Mouse (Mus musculus) intestine, embryonic 15.5 days (tissue): ENCODE results near the gene Hs6st3. TPM values are rescaled to one million over a fixed set of nuclear protein-coding genes. Genes with fewer than 3 reads are reported as not detected.
A peak's percentile ranks its signal among the peaks of the same experiment; 100 is the strongest.

ENCODE experiments used
- ATAC-seq: fragments of 200-750 bp; cut with Nextera tagmentation; 2 replicates; pipeline ENCODE4 v1.8.0; 2017; ENCODE audit warnings: moderate TSS enrichment, moderate library complexity
- H3K27ac ChIP-seq: fragments of 300-500 bp; sonication (generic); 2 replicates; pipeline ENCODE4 v1.5.1; 2015; ENCODE audit warnings: mild to moderate bottlenecking, inconsistent platforms
- H3K27me3 ChIP-seq: fragments of 300-500 bp; sonication (generic); replicated peaks from 2 replicates; pipeline ENCODE4 v1.6.1; 2015; ENCODE audit warnings: inconsistent platforms
- H3K36me3 ChIP-seq: fragments of 300-500 bp; sonication (generic); 2 replicates; pipeline ENCODE4 v1.6.1; 2015; ENCODE audit warnings: inconsistent platforms
- H3K4me1 ChIP-seq: fragments of 300-500 bp; sonication (generic); replicated peaks from 2 replicates; pipeline ENCODE4 v1.6.1; 2015; ENCODE audit warnings: inconsistent platforms
- H3K4me2 ChIP-seq: fragments of 300-500 bp; sonication (generic); replicated peaks from 2 replicates; pipeline ENCODE4 v1.6.1; 2015; ENCODE audit warnings: mild to moderate bottlenecking, inconsistent platforms
- H3K4me3 ChIP-seq: fragments of 300-500 bp; sonication (generic); replicated peaks from 2 replicates; pipeline ENCODE4 v1.5.1; 2015; ENCODE audit warnings: inconsistent platforms
- H3K9ac ChIP-seq: fragments of 300-500 bp; sonication (generic); 2 replicates; pipeline ENCODE4 v1.6.1; 2015; ENCODE audit warnings: inconsistent platforms
- H3K9me3 ChIP-seq: fragments of 300-500 bp; sonication (generic); 2 replicates; pipeline ENCODE4 v1.6.1; 2016; ENCODE audit warnings: inconsistent platforms
- WGBS: fragments of 180-500 bp; shearing (Covaris S2); methylation state at CpG from one replicate; pipeline ENCODE4 v1.1.7; 2015; 5-methylcytosine and 5-hydroxymethylcytosine counted together
- polyA plus RNA-seq: library from polyadenylated mRNA; unstranded; fragments of >200 nt; fragmentation: Nextera tagmentation; extraction: Ambion mirVana; gene quantifications from 2 replicates; pipeline ENCODE4 v1.2.1, GENCODE M21; 2015

Hs6st3 gene
- 0.14 TPM in 1 of 2 replicates, not detected in the other for polyA plus RNA-seq

GRCm38 (mm10) chr14:119137906-119138785, at the start of gene Hs6st3:
Gene Hs6st3, plus strand, starts transcription at chr14:119138341.
- peak; percentile 64 for ATAC-seq
- no peaks in the 10 kb centered on the region for H3K9me3 ChIP-seq
- under 1% methylated on average over 89 of the region's 100 CpGs for WGBS
- H3K36me3 ChIP-seq, result no peaks in the 10 kb centered on the region
- H3K4me2 ChIP-seq, result peak within 1 kb of the TSS; percentile 98
- H3K4me3 ChIP-seq, result peak within 1 kb of the TSS; percentile 66
- peaks cover 10% of the 10 kb centered on the region for H3K4me1 ChIP-seq
- peaks cover 26% of the 10 kb centered on the region for H3K27me3 ChIP-seq
- H3K27ac ChIP-seq, result no peak within 1 kb of the TSS
- H3K9ac ChIP-seq, result peak within 1 kb of the TSS; percentile 45

DNA sequence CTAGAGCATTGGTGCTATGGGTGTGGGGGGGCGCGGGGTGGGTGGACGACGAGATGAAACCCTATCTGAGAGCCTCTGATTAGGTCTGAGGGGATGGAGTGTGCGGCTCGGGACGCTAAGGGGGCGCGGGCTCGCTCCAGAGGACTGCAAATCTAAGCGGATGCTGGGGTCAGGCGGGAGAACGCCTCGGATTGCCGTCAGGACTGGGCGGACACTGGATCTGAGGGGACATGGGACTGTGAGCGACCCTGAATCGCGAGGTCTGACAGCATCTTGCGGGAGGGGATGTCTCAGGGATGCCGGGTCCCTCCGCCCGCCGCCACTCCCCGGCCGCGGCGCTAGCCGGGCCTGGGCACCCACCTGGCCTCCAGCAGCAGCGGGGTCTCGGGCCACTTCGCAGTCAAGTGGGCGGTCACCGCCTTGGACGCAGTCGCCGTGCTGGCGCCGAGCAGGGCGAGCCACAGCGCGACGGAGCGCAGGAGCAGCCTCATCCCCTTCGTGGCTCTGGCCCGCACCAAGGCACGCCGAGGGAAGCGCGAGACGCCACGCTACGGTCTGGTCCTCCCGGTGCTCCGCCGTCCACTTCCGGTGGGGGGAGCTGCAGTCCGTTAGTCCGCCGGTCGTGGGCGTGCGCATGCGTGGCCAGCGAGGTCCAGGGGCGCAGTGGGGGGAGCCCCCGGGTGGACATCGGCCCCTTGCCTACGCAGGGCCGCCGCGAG, 39.1 kb upstream of the Hs6st3 start, which contains the start of gene Uggt2:
Gene Uggt2 (minus strand): TSS at position 580 of the 719 bp plus-strand sequence.
- peak; percentile 96 for ATAC-seq
- H3K4me2 ChIP-seq, result peak within 1 kb of the TSS; percentile 95
- peak within 1 kb of the TSS; percentile 85 for H3K4me3 ChIP-seq
- no peaks in the 10 kb centered on the region for H3K27me3 ChIP-seq
- H3K4me1 ChIP-seq, result peaks cover 4% of the 10 kb centered on the region; the same call in 1 of the 2 replicates
- H3K36me3 ChIP-seq, result no peaks in the 10 kb centered on the region
- H3K27ac ChIP-seq, result peak within 1 kb of the TSS; percentile 64
- peak within 1 kb of the TSS; percentile 79 for H3K9ac ChIP-seq
- under 1% methylated on average over 71 of the region's 72 CpGs for WGBS
- no peaks in the 10 kb centered on the region for H3K9me3 ChIP-seq

DNA sequence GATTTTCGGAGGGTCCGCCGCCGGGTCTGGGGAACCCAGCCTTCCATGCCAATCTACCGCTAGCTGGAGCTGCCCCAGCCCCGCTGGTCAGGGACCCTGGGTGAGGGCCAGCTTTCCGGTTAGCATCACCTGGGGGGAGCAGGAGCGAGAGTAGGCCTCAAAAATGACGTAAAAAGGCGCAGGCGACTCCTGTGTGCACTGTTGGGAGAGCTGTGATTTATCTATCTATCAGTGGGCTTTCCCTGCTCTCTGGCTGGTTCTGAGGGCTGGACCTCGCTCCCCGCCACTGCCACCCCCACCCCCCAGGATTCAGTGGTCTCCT, 38.6 kb upstream of the Hs6st3 start:
- H3K36me3 ChIP-seq, result no peaks in the 10 kb centered on the region
- peak overlapping the region; percentile 95 for H3K4me2 ChIP-seq
- H3K27me3 ChIP-seq, result no peaks in the 10 kb centered on the region
- no peaks in the 10 kb centered on the region for H3K9me3 ChIP-seq
- no peak; the same call in none of the 2 replicates for ATAC-seq
- H3K4me1 ChIP-seq, result peaks cover 4% of the 10 kb centered on the region; the same call in 1 of the 2 replicates
- 1% methylated on average over 13 of the region's 13 CpGs for WGBS
- peak overlapping the region; percentile 85 for H3K4me3 ChIP-seq
- peak overlapping the region; percentile 79 for H3K9ac ChIP-seq
- H3K27ac ChIP-seq, result peak overlapping the region; percentile 64

GRCm38 (mm10) chr14:119107591-119107990, 30.6 kb upstream of the Hs6st3 start:
- Histone ChIP-seq H3K4me3 (no peak overlapping the region), H3K27ac (no peak overlapping the region), H3K4me1 (no peaks in the 10 kb centered on the region), H3K4me2 (no peak overlapping the region), H3K27me3 (no peaks in the 10 kb centered on the region), H3K9me3 (no peaks in the 10 kb centered on the region), H3K36me3 (no peaks in the 10 kb centered on the region), H3K9ac (no peak overlapping the region)
- ATAC-seq, result no peak
- WGBS, result 91% methylated on average over 8 of the region's 8 CpGs

DNA sequence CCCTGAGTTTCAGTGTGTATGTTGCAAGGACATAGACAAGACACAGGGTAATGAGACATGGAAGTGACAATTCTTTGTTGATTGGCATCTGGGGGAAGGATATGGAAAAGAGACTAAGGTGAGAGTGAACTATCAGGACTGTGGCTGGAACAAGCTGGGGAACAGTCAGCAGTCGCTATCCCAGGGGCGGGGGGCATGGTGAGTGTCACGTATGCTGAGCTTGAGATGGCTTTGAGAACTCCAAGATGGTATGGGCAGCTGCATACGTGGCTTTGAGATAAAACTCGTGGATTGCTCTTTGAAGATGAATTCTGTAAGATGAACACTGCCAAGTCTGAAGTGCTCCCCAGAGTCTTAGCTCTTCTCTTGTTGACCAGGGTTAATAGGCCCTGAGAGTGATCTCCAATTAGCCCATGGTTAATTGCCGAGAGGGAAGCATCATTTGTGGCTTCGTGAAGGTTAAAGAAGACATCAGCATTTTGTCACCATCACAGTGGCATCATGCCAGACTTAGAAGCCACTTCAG, 29.3 kb upstream of the Hs6st3 start:
- Histone ChIP-seq H3K36me3 (no peaks in the 10 kb centered on the region), H3K4me1 (no peaks in the 10 kb centered on the region), H3K27me3 (no peaks in the 10 kb centered on the region), H3K4me3 (no peak overlapping the region), H3K9ac (no peak overlapping the region), H3K9me3 (no peaks in the 10 kb centered on the region), H3K27ac (no peak overlapping the region), H3K4me2 (no peak overlapping the region)
- ATAC-seq, result no peak
- 69% methylated on average over 7 of the region's 7 CpGs for WGBS

DNA sequence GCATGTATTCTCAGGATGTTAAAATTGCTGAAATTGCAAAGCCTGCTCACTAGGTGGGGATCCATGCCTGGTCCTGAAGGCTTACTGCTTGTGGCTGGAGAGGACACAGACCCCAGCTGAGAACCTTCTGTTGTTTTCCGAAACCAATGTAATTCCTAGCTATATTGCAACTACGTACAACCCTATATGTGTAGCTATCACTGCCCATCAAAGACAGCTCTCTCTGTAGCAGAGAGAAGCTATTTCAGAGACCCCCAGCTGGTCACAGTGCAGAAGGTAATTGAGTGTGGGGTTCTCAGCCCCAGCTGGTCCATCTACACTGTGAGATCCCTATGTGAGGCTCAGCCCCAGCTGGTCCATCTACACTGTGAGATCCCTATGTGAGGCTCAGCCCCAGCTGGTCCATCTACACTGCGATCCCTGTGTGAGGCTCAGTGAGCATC, 28.3 kb upstream of the Hs6st3 start:
- 83% methylated on average over 3 of the region's 3 CpGs for WGBS
- H3K27ac ChIP-seq, result no peak overlapping the region
- H3K4me2 ChIP-seq, result no peak overlapping the region
- no peaks in the 10 kb centered on the region for H3K4me1 ChIP-seq
- H3K4me3 ChIP-seq, result no peak overlapping the region
- H3K9me3 ChIP-seq, result no peaks in the 10 kb centered on the region
- no peak for ATAC-seq
- no peak overlapping the region for H3K9ac ChIP-seq
- no peaks in the 10 kb centered on the region for H3K36me3 ChIP-seq
- H3K27me3 ChIP-seq, result no peaks in the 10 kb centered on the region

DNA sequence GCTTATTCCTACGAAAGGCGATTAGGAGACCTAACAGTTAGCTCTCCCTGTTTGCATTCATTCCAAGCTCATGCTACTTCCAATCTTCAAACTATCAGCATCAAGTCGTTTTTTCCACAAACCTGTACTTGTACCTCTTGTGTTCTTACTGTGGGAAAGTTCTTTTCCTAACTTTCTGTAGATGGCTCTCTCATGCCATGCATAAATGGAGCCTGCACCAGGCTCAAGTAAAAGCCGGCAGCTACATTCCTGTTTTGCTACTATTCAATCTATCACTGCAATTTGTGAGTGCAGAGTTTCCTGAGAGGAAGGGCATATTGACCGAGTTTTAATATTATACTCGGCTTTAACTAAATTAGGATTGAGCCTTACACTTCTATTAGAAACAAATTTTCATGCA, 25.6 kb upstream of the Hs6st3 start:
- Histone ChIP-seq H3K27ac (no peak overlapping the region), H3K4me1 (no peaks in the 10 kb centered on the region), H3K36me3 (no peaks in the 10 kb centered on the region), H3K9ac (no peak overlapping the region), H3K4me3 (no peak overlapping the region), H3K9me3 (no peaks in the 10 kb centered on the region), H3K27me3 (no peaks in the 10 kb centered on the region), H3K4me2 (no peak overlapping the region)
- no peak for ATAC-seq
- 68% methylated on average over 6 of the region's 6 CpGs for WGBS

DNA sequence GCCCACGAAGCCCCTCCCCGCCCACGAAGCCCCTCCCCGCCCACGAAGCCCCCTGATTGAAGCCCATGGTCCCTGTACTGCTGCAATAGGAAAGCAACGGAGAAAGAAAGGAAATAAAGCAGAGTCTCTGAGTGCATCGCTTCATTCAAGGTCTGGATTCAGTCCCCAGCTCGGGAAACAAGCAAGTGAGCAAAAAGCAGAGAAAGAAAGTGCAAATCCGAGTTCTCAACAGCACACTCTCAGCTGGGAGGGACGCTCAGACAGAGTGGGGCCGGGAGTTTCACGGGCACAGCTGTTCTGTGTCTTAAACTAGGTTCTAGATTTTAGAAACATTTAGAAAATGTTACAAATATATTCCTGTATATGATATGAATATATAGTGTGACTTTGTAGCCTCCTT, 14.6 kb upstream of the Hs6st3 start:
- Histone ChIP-seq H3K9me3 (no peaks in the 10 kb centered on the region), H3K27ac (no peak overlapping the region), H3K9ac (no peak overlapping the region), H3K4me3 (peak overlapping the region; percentile 33), H3K27me3 (no peaks in the 10 kb centered on the region), H3K36me3 (no peaks in the 10 kb centered on the region), H3K4me2 (peak overlapping the region; percentile 61), H3K4me1 (0 out of 2 replicates have a peak, but pooled peaks cover 3% of the 10 kb centered on the region)
- WGBS, result 5% methylated on average over 12 of the region's 12 CpGs
- ATAC-seq, result peak; percentile 56

GRCm38 (mm10) chr14:119124061-119124460, 14.1 kb upstream of the Hs6st3 start:
- H3K4me3 ChIP-seq, result peak overlapping the region; percentile 33; the same call in 1 of the 2 replicates
- H3K9ac ChIP-seq, result no peak overlapping the region
- no peaks in the 10 kb centered on the region for H3K36me3 ChIP-seq
- no peaks in the 10 kb centered on the region for H3K27me3 ChIP-seq
- WGBS, result 24% methylated on average over 3 of the region's 3 CpGs
- 0 out of 2 replicates have a peak, but pooled peaks cover 3% of the 10 kb centered on the region for H3K4me1 ChIP-seq
- H3K9me3 ChIP-seq, result no peaks in the 10 kb centered on the region
- no peak overlapping the region for H3K27ac ChIP-seq
- H3K4me2 ChIP-seq, result peak overlapping the region; percentile 61
- ATAC-seq, result peak; percentile 86

DNA sequence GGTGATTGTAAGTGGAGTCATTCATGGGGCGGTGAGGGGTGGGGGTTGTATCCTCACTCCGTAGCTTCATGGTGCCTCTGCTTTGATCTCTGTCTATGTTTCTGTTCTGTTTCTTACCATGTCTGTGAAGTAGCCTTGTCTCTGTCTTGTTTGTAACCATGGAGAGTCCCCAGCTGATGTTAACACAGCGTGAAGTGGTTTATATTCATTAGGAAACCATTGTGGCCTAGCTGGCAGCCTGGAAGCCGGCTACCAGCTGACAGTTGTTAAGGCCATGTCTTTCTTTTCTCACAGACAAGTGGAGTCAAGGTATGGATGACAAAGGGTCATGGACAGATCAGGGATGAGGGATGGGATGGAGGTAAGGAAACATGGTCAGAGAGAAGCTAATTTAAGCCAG, 12.3 kb upstream of the Hs6st3 start:
- no peak for ATAC-seq
- H3K27ac ChIP-seq, result no peak overlapping the region
- H3K4me1 ChIP-seq, result 0 out of 2 replicates have a peak, but pooled peaks cover 3% of the 10 kb centered on the region
- no peak overlapping the region for H3K4me3 ChIP-seq
- no peak overlapping the region for H3K4me2 ChIP-seq
- no peaks in the 10 kb centered on the region for H3K9me3 ChIP-seq
- no peaks in the 10 kb centered on the region for H3K27me3 ChIP-seq
- no peak overlapping the region for H3K9ac ChIP-seq
- H3K36me3 ChIP-seq, result no peaks in the 10 kb centered on the region
- WGBS, result 55% methylated on average over 4 of the region's 4 CpGs

DNA sequence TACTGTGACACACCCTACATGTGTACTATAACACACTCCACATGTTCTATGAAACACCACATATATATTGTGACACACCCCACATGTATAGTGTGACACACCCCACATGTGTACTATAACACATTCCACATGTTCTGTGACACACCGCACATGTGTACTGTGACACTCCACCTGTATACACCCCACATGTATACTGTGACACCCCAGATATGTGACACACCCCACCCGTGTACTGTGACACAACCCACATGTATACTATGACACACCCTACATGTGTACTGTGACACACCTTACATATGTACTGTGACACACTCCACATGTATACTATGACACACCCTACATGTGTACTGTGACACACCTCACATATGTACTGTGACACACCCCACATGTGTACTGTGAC, 10.8 kb upstream of the Hs6st3 start:
- 0 out of 2 replicates have a peak, but pooled peaks cover 3% of the 10 kb centered on the region for H3K4me1 ChIP-seq
- no peak for ATAC-seq
- H3K9ac ChIP-seq, result no peak overlapping the region
- no peak overlapping the region for H3K27ac ChIP-seq
- H3K9me3 ChIP-seq, result no peaks in the 10 kb centered on the region
- WGBS, result 92% methylated on average over 2 of the region's 2 CpGs
- H3K4me2 ChIP-seq, result no peak overlapping the region
- H3K4me3 ChIP-seq, result no peak overlapping the region
- H3K36me3 ChIP-seq, result no peaks in the 10 kb centered on the region
- no peaks in the 10 kb centered on the region for H3K27me3 ChIP-seq

DNA sequence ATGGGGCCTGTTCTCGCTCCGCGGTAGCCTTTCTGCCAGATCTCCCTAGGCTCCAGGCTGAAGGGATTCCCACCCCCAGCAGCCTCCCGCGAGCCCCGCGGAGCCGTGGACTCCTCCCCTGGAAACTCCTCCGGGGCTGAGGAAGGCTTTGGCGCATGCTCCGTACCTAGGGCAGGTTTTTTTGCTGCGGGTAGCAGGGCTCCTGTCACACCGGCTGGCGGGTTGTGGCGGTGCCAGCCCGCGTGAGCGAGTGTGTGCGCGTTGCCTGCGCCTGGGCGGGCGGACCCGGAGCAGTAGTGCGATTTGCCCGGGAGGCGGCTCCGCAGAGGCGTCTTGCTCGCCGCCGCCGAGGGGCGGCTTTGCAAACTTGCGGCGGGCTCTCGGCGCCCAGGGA, 632 bp upstream of the Hs6st3 start:
- no peak overlapping the region for H3K27ac ChIP-seq
- peak overlapping the region; percentile 98 for H3K4me2 ChIP-seq
- H3K4me1 ChIP-seq, result peaks cover 10% of the 10 kb centered on the region
- peaks cover 26% of the 10 kb centered on the region for H3K27me3 ChIP-seq
- peak overlapping the region; percentile 45 for H3K9ac ChIP-seq
- no peaks in the 10 kb centered on the region for H3K36me3 ChIP-seq
- WGBS, result under 1% methylated on average over 37 of the region's 38 CpGs
- H3K9me3 ChIP-seq, result no peaks in the 10 kb centered on the region
- H3K4me3 ChIP-seq, result peak overlapping the region; percentile 66
- ATAC-seq, result peak; percentile 91
